Mouse (Mus musculus) ZHBTc4 (cell line): ENCODE results near the gene Rnf186.

Source experiments
- DNase-seq: peaks from one replicate; pipeline ENCODE4 v3.0.0-alpha.2; 2011; ENCODE audit warnings: low read depth, low spot score

Rnf186 gene

GRCm38 (mm10) chr4:138966866-138967265 is at the start of gene Rnf186:
Rnf186 (plus strand) TSS chr4:138967112.
- no peak for DNase-seq

GRCm38 (mm10) chr4:138917282-138917681 is 49.6 kb upstream of the Rnf186 start:
- DNase-seq, result peak; percentile 78

- DNase-seq, result no peak
Measured at GRCm38 (mm10) chr4:138921254-138922130, 45.4 kb upstream of the Rnf186 start.

GRCm38 (mm10) chr4:138922131-138922459 is 44.8 kb upstream of the Rnf186 start:
- DNase-seq, result peak; percentile 96

- no peak for DNase-seq
Measured at GRCm38 (mm10) chr4:138925561-138925960, 41.4 kb upstream of the Rnf186 start.

- no peak for DNase-seq
Measured at GRCm38 (mm10) chr4:138933862-138934261, 33.0 kb upstream of the Rnf186 start.

GRCm38 (mm10) chr4:138934456-138935145 is 32.3 kb upstream of the Rnf186 start:
- no peak for DNase-seq

GRCm38 (mm10) chr4:138938495-138939269 is 28.2 kb upstream of the Rnf186 start:
- DNase-seq, result no peak

- no peak for DNase-seq
Measured at GRCm38 (mm10) chr4:138939481-138939880, 27.4 kb upstream of the Rnf186 start.

- no peak for DNase-seq
Measured at GRCm38 (mm10) chr4:138941401-138941800, 25.5 kb upstream of the Rnf186 start.

GRCm38 (mm10) chr4:138941966-138942365 is 24.9 kb upstream of the Rnf186 start:
- DNase-seq, result no peak

GRCm38 (mm10) chr4:138943730-138944129 is 23.2 kb upstream of the Rnf186 start:
- peak; percentile 96 for DNase-seq

GRCm38 (mm10) chr4:138948257-138948656 is 18.7 kb upstream of the Rnf186 start:
- DNase-seq, result peak; percentile 59

GRCm38 (mm10) chr4:138958612-138959011 is 8.3 kb upstream of the Rnf186 start:
- DNase-seq, result no peak

GRCm38 (mm10) chr4:138959120-138959519 is 7.8 kb upstream of the Rnf186 start:
- DNase-seq, result no peak

- DNase-seq, result no peak
Measured at GRCm38 (mm10) chr4:138959926-138960325, 7.0 kb upstream of the Rnf186 start.

- no peak for DNase-seq
Measured at GRCm38 (mm10) chr4:138962719-138963118, 4.2 kb upstream of the Rnf186 start.

GRCm38 (mm10) chr4:138965871-138966270 is 1.0 kb upstream of the Rnf186 start:
- no peak for DNase-seq

GRCm38 (mm10) chr4:138967485-138967884 is 573 bp downstream of the Rnf186 start:
- no peak for DNase-seq

GRCm38 (mm10) chr4:138968772-138969556 is 2.1 kb downstream of the Rnf186 start:
- no peak for DNase-seq

GRCm38 (mm10) chr4:138969736-138970135 is 2.8 kb downstream of the Rnf186 start:
- no peak for DNase-seq
